Mouse (Mus musculus) lung, postnatal 36 days (tissue): ENCODE measurements at regions not wholly inside any gene's neighbourhood (a gene's known extent, or its start where the extent isn't known, plus 50 kb on each side); places are given as distances from the start of the nearest gene placed in this dataset.
"Not testable (repeated sequence)": the region's sequence is repeated elsewhere in the genome, so short reads cannot be mapped to it uniquely, and the experiment has no call there.

Experiments
- DNase-seq: peaks from one replicate; pipeline ENCODE4 v3.0.0; 2022; ENCODE audit warnings: mixed read lengths

DNA sequence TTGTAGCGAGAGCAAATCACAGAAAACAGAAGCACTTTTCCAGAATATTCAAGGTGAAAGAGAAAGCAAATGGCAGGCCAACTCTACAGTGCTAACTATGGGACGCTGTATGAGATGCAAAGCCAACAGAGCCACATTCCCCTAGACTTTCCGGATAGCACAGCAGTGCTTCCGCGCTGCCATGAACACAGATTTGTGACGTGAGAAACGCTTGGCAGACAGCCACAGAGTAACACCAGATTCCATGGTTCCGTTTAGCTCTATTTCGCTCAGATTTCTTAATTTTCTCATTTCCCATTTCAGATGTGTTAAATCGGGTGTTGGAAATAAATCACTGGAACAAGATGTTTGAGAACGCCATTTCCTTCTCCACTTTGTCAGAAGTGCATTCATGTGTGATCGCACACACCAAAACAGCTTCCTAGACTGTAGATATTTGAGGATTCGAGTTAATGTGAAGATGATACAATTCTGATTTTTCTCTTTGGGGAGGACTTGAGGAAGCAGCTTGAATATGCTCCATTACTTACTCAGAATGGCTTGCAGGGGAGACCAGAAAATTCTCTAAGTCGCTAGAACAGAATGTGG lies 424.8 kb upstream of the Nrsn1 start:
- no peak for DNase-seq

- no peak for DNase-seq
Measured at GRCm38 (mm10) chr13:25678221-25678735, 408.0 kb upstream of the Nrsn1 start.

DNA sequence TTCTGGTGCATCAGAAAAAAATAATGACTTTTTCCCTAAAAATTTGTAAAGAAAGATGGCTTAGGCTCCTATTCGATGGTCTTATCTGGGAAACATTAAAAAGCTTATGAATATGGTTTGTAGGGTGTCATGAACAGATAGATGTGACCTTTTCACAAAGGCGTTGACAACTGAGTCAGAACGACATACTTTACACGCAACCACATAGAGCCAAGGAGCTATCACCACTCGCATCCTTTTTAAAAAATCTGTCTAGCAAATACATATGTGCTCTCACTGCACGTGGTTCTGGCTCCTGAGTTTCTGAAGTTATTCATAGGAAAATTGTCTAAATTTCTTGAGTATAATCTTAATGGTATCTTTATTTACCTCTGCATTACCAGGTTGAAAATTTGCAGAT lies 404.9 kb upstream of the Nrsn1 start:
- no peak for DNase-seq

GRCm38 (mm10) chr13:25666022-25666421 lies 395.7 kb upstream of the Nrsn1 start:
- DNase-seq = no peak

DNA sequence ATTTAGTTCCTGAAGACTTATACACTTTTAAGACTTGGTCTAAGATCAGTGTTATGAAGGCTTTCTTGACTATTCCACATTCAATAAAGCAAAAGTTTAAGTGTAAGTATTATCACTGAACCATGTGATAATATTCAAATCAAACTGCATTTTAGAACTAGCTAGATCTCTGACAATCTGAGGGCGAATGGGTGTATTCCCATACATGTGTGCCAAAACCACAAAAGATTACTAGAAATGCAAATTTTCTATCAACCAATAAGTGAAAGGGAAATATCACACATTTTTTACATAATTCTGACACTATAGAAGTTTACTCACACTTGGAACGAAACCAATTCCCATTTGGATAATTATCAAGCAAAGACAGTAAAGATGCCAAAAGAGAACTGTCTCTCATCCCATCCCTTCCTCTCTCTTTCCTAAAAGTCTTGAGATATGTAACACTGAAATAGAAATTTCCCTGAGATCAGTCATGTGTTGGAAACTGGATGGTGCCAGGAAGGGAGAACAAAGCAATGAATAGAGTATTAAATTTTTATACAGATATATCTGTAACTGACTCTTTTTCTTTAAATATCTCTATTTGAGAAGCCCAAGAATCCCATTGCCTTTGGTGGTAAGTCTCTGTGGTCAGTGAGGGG lies 394.8 kb upstream of the Nrsn1 start:
- no peak for DNase-seq

DNA sequence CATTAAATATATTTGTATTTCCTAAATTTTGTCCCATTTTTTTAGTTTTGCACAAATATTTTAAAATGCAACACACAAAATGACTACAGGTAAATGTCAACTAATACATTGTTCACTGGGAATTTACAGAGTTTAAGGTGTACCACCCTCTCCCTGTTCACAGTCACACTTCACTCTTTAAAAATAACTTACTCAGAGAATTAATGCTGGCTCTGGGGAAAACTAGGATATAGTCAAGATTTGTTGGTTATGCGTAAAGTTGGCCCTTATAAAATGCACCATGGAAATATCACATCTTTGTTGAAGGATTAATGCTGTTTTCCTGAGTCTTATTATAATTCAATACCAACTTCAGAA lies 378.1 kb upstream of the Nrsn1 start:
- no peak for DNase-seq

DNA sequence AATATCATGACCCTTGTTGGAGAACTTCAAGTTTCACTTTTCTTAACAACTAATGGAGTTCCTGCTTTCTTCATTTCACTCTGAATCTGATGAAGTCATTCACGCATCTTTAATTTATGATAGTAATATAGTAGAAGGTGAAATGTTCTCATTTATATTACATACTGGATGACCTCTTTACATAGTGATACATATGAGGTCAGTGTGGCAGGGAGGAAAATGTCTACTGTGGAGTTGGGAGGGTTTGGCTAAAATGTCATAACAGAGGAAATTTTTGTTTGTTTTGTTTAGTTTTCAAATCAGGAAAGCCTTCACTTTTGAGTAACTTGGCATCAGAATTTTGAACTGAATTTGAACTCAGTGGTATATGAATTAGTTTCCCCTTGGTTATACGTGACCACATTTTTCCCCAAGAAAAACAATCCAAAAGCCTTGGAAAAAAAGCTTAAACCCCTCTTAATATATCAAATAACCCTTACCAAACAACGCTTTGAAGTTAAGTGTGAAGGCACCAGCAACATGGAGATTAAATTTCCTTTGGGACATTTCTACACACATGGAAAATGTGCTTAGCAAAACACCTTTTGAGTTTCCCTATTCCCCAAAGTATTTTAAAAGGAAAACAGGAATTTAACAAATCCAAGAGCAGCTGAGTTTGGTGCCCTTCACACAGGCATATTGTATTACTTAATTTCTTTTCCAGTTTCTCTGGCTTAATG lies 377.6 kb upstream of the Nrsn1 start:
- DNase-seq = no peak

- peak; percentile 8 for DNase-seq
Measured at GRCm38 (mm10) chr13:25639522-25640291, 369.4 kb upstream of the Nrsn1 start.

- DNase-seq = peak; percentile 60
Measured at GRCm38 (mm10) chr13:25629466-25629865, 359.2 kb upstream of the Nrsn1 start.

GRCm38 (mm10) chr13:25617578-25617977 lies 347.3 kb upstream of the Nrsn1 start:
- DNase-seq = no peak

DNA sequence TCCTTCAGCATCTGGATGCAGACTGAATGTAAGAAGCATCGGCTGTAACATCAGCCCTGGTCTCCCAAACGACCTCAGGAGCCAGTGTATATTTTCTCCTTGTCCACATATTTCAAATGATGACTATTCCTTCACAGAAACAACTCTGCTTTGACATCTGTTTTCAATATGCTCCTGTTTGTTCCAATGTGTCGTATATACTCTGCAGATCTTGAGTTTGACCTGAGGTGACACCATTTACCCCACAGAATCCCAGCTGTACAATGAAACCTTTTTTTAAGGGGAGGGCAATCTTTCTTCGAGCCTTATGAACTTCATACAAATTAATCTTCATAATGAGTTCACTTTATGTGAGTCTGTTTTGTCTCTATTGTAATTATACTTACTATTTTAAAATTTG lies 341.7 kb upstream of the Nrsn1 start:
- DNase-seq = no peak

- no peak for DNase-seq
Measured at GRCm38 (mm10) chr13:25609641-25610040, 339.3 kb upstream of the Nrsn1 start.

DNA sequence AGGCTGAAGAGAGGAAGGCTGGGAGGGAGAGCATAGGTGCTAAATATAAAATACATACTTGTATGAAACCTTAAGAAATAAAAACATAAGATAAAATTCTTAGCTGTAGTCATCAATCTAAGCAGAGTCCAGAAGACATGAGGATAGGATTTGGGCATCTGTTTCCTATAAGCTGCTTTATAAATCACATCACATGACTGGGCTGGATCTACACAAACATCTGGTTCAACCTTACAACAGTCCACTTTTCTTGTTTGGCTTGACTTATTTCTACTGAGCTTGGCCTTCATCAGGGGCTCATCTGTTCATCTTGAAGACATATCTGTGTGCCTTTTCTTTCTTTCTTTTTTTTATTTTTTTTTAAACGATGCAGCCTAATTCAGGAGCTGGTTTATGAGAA lies 338.9 kb upstream of the Nrsn1 start:
- DNase-seq = no peak

DNA sequence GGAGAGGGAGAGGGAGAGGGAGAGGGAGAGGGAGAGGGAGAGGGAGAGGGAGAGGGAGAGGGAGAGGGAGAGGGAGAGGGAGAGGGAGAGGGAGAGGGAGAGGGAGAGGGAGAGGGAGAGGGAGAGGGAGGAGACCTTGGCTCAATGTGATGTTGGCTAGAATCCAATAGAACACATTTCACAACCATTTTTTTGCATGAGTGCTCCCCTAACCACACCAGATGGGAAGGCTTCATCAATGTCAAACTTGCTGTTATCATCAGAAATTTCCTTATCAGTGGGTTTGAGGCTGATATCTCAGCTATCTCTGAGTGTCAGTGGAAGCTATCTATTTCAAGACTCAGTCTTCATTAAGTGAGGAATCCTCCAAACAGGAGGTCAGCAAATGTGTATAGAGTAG lies 331.0 kb upstream of the Nrsn1 start:
- not testable (repeated sequence) for DNase-seq

- DNase-seq = no peak
Measured at GRCm38 (mm10) chr13:25594629-25595028, 324.3 kb upstream of the Nrsn1 start.

GRCm38 (mm10) chr13:25570641-25571040 lies 300.3 kb upstream of the Nrsn1 start:
- no peak for DNase-seq

- peak; percentile 51 for DNase-seq
Measured at GRCm38 (mm10) chr13:25562746-25563145, 292.4 kb upstream of the Nrsn1 start.

DNA sequence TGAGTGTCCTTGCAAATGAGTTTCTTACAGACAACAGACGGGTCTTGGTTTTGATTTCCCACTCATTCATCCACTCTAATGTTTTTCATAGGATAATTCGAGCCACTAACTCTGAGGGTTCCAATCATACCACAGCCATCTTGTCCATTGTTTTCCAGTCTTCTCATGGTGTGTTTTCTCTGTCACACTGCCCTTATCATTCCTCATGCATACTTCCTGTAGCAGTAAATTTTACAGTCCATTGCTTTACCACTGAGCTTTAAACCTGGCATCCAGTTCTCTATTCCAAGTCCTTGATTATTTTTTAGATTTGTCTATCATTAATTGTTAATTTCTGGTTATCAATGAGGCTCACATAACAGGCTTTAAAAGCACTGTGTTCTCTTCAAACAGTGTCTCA lies 290.0 kb upstream of the Nrsn1 start:
- no peak for DNase-seq

- no peak for DNase-seq
Measured at GRCm38 (mm10) chr13:25554962-25555361, 284.7 kb upstream of the Nrsn1 start.

DNA sequence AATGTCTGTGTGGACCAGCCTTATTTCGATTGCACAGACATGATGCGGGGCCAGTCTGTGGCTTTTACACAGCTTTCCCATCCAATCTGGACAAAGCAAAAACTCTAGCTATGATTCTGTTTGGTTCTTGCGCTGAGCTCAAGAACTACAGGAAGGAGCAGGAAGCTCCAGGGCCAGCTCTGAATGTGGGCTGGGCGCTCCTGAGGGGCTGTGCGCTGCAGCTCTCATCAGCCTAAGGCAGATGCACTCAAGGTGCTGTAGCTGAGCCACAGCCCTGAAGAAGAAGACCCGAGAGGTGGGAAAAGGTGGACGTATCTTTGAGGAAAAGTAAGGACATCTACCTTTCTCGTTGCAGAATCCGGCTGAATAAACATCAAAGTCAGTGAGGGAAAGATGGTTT lies 278.2 kb upstream of the Nrsn1 start:
- DNase-seq = no peak

- DNase-seq = no peak
Measured at GRCm38 (mm10) chr13:25547150-25548145, 277.1 kb upstream of the Nrsn1 start.

DNA sequence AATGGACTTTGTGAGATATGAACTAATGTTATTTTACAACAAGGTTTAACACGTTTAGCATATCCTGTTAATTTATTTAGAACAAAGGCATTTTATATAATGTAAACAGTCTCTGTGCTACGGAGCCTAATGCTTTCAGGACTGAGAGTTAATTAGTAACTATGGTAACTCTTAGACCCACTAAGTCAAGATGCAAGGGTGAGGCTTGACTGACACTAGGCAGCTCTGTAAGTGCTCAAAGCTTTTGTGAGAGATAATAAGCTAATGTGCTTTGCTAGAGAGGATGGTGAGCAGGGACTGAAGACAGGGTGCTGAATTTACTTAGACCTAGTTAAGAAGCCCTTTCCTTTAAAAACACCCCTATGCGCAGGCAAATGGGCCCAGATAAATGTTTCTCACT lies 253.8 kb upstream of the Nrsn1 start:
- no peak for DNase-seq
